Mouse (Mus musculus) liver, embryonic 16.5 days (tissue): Measurements from ENCODE around the gene Dnajc1. TPM values are rescaled to one million over a fixed set of nuclear protein-coding genes. Genes with fewer than 3 reads are reported as not detected.

Source experiments
- ATAC-seq: fragments of 200-750 bp; cut with Nextera tagmentation; 2 replicates; pipeline ENCODE4 v1.8.0; 2017; ENCODE audit warnings: low read depth, mild to moderate bottlenecking, moderate number of reproducible peaks, moderate library complexity
- H3K27ac ChIP-seq: fragments of 300-500 bp; sonication (generic); 2 replicates; pipeline ENCODE4 v1.5.1; 2014; ENCODE audit warnings: mild to moderate bottlenecking, low read length
- H3K27me3 ChIP-seq: fragments of 300-500 bp; sonication (generic); 2 replicates; pipeline ENCODE4 v1.6.1; 2014; ENCODE audit warnings: low read depth, low read length, mixed read lengths; ENCODE audit not compliant: control insufficient read depth, insufficient read depth
- H3K36me3 ChIP-seq: fragments of 300-500 bp; sonication (generic); 2 replicates; pipeline ENCODE4 v1.6.1; 2014; ENCODE audit warnings: mild to moderate bottlenecking; ENCODE audit not compliant: control insufficient read depth, insufficient read depth
- H3K4me1 ChIP-seq: fragments of 300-500 bp; sonication (generic); 2 replicates; pipeline ENCODE4 v1.6.1; 2014; ENCODE audit warnings: low read depth, low read length, mixed read lengths; ENCODE audit not compliant: control insufficient read depth
- H3K4me2 ChIP-seq: fragments of 300-500 bp; sonication (generic); 2 replicates; pipeline ENCODE4 v1.6.1; 2014; ENCODE audit warnings: low read depth, low read length, mixed read lengths
- H3K4me3 ChIP-seq: fragments of 300-500 bp; sonication (generic); 2 replicates; pipeline ENCODE4 v1.5.1; 2014; ENCODE audit warnings: low read depth, mild to moderate bottlenecking, low read length
- H3K9ac ChIP-seq: fragments of 300-500 bp; sonication (generic); 2 replicates; pipeline ENCODE4 v1.6.1; 2014; ENCODE audit warnings: low read depth, low read length
- H3K9me3 ChIP-seq: fragments of 300-500 bp; sonication (generic); replicated peaks from 2 replicates; pipeline ENCODE4 v1.6.1; 2016; ENCODE audit warnings: low read length; ENCODE audit not compliant: control insufficient read depth
- WGBS: fragments of 180-500 bp; shearing (Covaris S2); extraction: QIAGEN DNeasy Blood & Tissue Kit; methylation state at CpG from one replicate; pipeline ENCODE4 v1.1.7; 2014; ENCODE audit not compliant: insufficient replicate concordance; 5-methylcytosine and 5-hydroxymethylcytosine counted together
- polyA plus RNA-seq: library from polyadenylated mRNA; unstranded; fragments of >200 nt; fragmentation: Nextera tagmentation; extraction: Ambion mirVana; gene quantifications from 2 replicates; pipeline ENCODE4 v1.2.1, GENCODE M21; 2015

Gene Dnajc1
- polyA plus RNA-seq, 1 experiment from 2014 or later: 10.1 TPM

- H3K36me3 ChIP-seq: no peaks in the 10 kb centered on the region
- H3K9ac ChIP-seq: no peak overlapping the region
- H3K9me3 ChIP-seq: no peaks in the 10 kb centered on the region
- no peak for ATAC-seq
- no peak overlapping the region for H3K27ac ChIP-seq
- no peaks in the 10 kb centered on the region for H3K4me1 ChIP-seq
- H3K4me3 ChIP-seq: no peak overlapping the region
- 48% methylated on average over 5 of the region's 5 CpGs for WGBS
- no peak overlapping the region for H3K4me2 ChIP-seq
- H3K27me3 ChIP-seq: no peaks in the 10 kb centered on the region
Observed at GRCm38 (mm10) chr2:18235524-18235923, 157.1 kb downstream of the Dnajc1 start.

- Histone ChIP-seq H3K9me3 (no peaks in the 10 kb centered on the region), H3K27me3 (no peaks in the 10 kb centered on the region), H3K27ac (no peak overlapping the region), H3K4me1 (no peaks in the 10 kb centered on the region), H3K36me3 (no peaks in the 10 kb centered on the region), H3K4me3 (no peak overlapping the region), H3K4me2 (no peak overlapping the region), H3K9ac (no peak overlapping the region)
- 12% methylated on average over 5 of the region's 5 CpGs for WGBS
- ATAC-seq: no peak
Observed at GRCm38 (mm10) chr2:18232883-18233567, 159.6 kb downstream of the Dnajc1 start.

GRCm38 (mm10) chr2:18231143-18231542, 161.5 kb downstream of the Dnajc1 start:
- Histone ChIP-seq H3K9ac (no peak overlapping the region), H3K27ac (no peak overlapping the region), H3K36me3 (no peaks in the 10 kb centered on the region), H3K4me1 (no peaks in the 10 kb centered on the region), H3K27me3 (no peaks in the 10 kb centered on the region), H3K4me3 (no peak overlapping the region), H3K4me2 (no peak overlapping the region), H3K9me3 (no peaks in the 10 kb centered on the region)
- 64% methylated on average over 4 of the region's 4 CpGs for WGBS
- no peak for ATAC-seq

- ATAC-seq: no peak
- WGBS: 76% methylated on average over 2 of the region's 2 CpGs
- Histone ChIP-seq H3K4me3 (no peak overlapping the region), H3K4me2 (no peak overlapping the region), H3K9me3 (no peaks in the 10 kb centered on the region), H3K36me3 (no peaks in the 10 kb centered on the region), H3K27me3 (no peaks in the 10 kb centered on the region), H3K9ac (no peak overlapping the region), H3K4me1 (no peaks in the 10 kb centered on the region), H3K27ac (no peak overlapping the region)
Observed at GRCm38 (mm10) chr2:18229279-18229678, 163.4 kb downstream of the Dnajc1 start.

GRCm38 (mm10) chr2:18228486-18229062, 164.1 kb downstream of the Dnajc1 start:
- H3K9ac ChIP-seq: no peak overlapping the region
- 65% methylated on average over 8 of the region's 8 CpGs for WGBS

GRCm38 (mm10) chr2:18219569-18219968, 173.1 kb downstream of the Dnajc1 start:
- no peaks in the 10 kb centered on the region for H3K9me3 ChIP-seq
- no peak overlapping the region for H3K9ac ChIP-seq
- no peak overlapping the region for H3K27ac ChIP-seq
- H3K27me3 ChIP-seq: no peaks in the 10 kb centered on the region
- H3K36me3 ChIP-seq: peaks cover 8% of the 10 kb centered on the region
- H3K4me2 ChIP-seq: no peak overlapping the region
- H3K4me3 ChIP-seq: no peak overlapping the region
- H3K4me1 ChIP-seq: no peaks in the 10 kb centered on the region
- ATAC-seq: no peak
- WGBS: 64% methylated on average over 13 of the region's 13 CpGs

More at GRCm38 (mm10) chr2:18228486-18229062, 164.1 kb downstream of the Dnajc1 start:
- H3K4me1 ChIP-seq: no peaks in the 10 kb centered on the region
- H3K27ac ChIP-seq: no peak overlapping the region
- no peak overlapping the region for H3K4me3 ChIP-seq
- no peak for ATAC-seq
- H3K36me3 ChIP-seq: no peaks in the 10 kb centered on the region
- no peak overlapping the region for H3K4me2 ChIP-seq
- H3K27me3 ChIP-seq: no peaks in the 10 kb centered on the region
- H3K9me3 ChIP-seq: no peaks in the 10 kb centered on the region

GRCm38 (mm10) chr2:18219136-18219535, 173.5 kb downstream of the Dnajc1 start:
- Histone ChIP-seq H3K9me3 (no peaks in the 10 kb centered on the region), H3K4me2 (no peak overlapping the region), H3K9ac (no peak overlapping the region), H3K27me3 (no peaks in the 10 kb centered on the region), H3K36me3 (peaks cover 11% of the 10 kb centered on the region), H3K4me1 (no peaks in the 10 kb centered on the region), H3K27ac (no peak overlapping the region), H3K4me3 (no peak overlapping the region)
- WGBS: 64% methylated on average over 8 of the region's 8 CpGs
- no peak for ATAC-seq

- 81% methylated on average over 5 of the region's 5 CpGs for WGBS
- no peaks in the 10 kb centered on the region for H3K4me1 ChIP-seq
- ATAC-seq: no peak
- no peak overlapping the region for H3K4me3 ChIP-seq
- no peak overlapping the region for H3K27ac ChIP-seq
- no peak overlapping the region for H3K9ac ChIP-seq
- H3K9me3 ChIP-seq: no peaks in the 10 kb centered on the region
- no peak overlapping the region for H3K4me2 ChIP-seq
- no peaks in the 10 kb centered on the region for H3K27me3 ChIP-seq
- H3K36me3 ChIP-seq: peaks cover 16% of the 10 kb centered on the region
Observed at GRCm38 (mm10) chr2:18218500-18218899, 174.1 kb downstream of the Dnajc1 start.

GRCm38 (mm10) chr2:18217867-18218266, 174.8 kb downstream of the Dnajc1 start:
- H3K9me3 ChIP-seq: no peaks in the 10 kb centered on the region
- WGBS: 70% methylated on average over 3 of the region's 3 CpGs

More at GRCm38 (mm10) chr2:18217867-18218266, 174.8 kb downstream of the Dnajc1 start:
- no peak for ATAC-seq
- no peak overlapping the region for H3K9ac ChIP-seq
- H3K4me3 ChIP-seq: no peak overlapping the region
- no peak overlapping the region for H3K27ac ChIP-seq
- H3K36me3 ChIP-seq: peaks cover 19% of the 10 kb centered on the region
- H3K4me2 ChIP-seq: no peak overlapping the region
- H3K4me1 ChIP-seq: no peaks in the 10 kb centered on the region
- H3K27me3 ChIP-seq: no peaks in the 10 kb centered on the region
